Mouse (Mus musculus): ENCODE data around the gene Fmod. TPM values are rescaled to one million over a fixed set of nuclear protein-coding genes. Genes with fewer than 3 reads are reported as not detected.

Fmod gene
- polyA plus RNA-seq, 1 experiment = 0.23 TPM

- H3K79me2 ChIP-seq (ENCODE audit: control insufficient read depth, insufficient read depth) = no peaks in the 10 kb centered on the region
- no peak overlapping the region for H3K4me3 ChIP-seq
- peaks cover 69% of the 10 kb centered on the region for H3K27me3 ChIP-seq (ENCODE audit: control insufficient read depth, insufficient read depth, insufficient read length)
- no peak overlapping the region for H3K4me2 ChIP-seq (ENCODE audit: low read depth)
- no peaks in the 10 kb centered on the region for H3K36me3 ChIP-seq (ENCODE audit: control insufficient read depth, insufficient read depth)
- no peak overlapping the region for H3ac ChIP-seq (ENCODE audit: control insufficient read depth, insufficient read length)
- TF ChIP-seq TCF12 (IDR thresholded peaks at IDR 0.05; ENCODE audit: insufficient read depth, poor library complexity, severe bottlenecking) (no peak), E2F4 (IDR thresholded peaks at IDR 0.05; ENCODE audit: insufficient read depth) (no peak), USF1 (IDR thresholded peaks at IDR 0.05; ENCODE audit: low read depth) (no peak), MYOD1 (IDR thresholded peaks at IDR 0.05; ENCODE audit: control insufficient read depth in 1 of 3, insufficient read length in 2 of 3, low read depth in 2 of 3) (no peak)
Observed at GRCm38 (mm10) chr1:134024293-134024971, 12.6 kb upstream of the Fmod start.

GRCm38 (mm10) chr1:134025975-134026374 is 11.1 kb upstream of the Fmod start:
- no peak overlapping the region for H3ac ChIP-seq (ENCODE audit: control insufficient read depth, insufficient read length)
- peaks cover 56% of the 10 kb centered on the region for H3K27me3 ChIP-seq (ENCODE audit: control insufficient read depth, insufficient read depth, insufficient read length)
- TF ChIP-seq MYOG (IDR thresholded peaks at IDR 0.05; ENCODE audit: control insufficient read depth in 1 of 3, insufficient read depth in 1 of 3, insufficient read length in 2 of 3, low read depth in 2 of 3) = no peak
- TF ChIP-seq POLR2AphosphoS2 (IDR thresholded peaks at IDR 0.05; ENCODE audit: insufficient read length, low read depth) = no peak
- no peak for TF ChIP-seq REST (IDR thresholded peaks at IDR 0.05; ENCODE audit: insufficient read depth, insufficient read length)
- TF ChIP-seq TCF12 (IDR thresholded peaks at IDR 0.05; ENCODE audit: insufficient read depth, poor library complexity, severe bottlenecking) = no peak
- TF ChIP-seq SRF (IDR thresholded peaks at IDR 0.05; ENCODE audit: control insufficient read depth, insufficient read length, low read depth) = no peak
- no peak for TF ChIP-seq CEBPB (IDR thresholded peaks at IDR 0.05; ENCODE audit: insufficient read depth, poor library complexity, severe bottlenecking)
- no peak for TF ChIP-seq MAX (IDR thresholded peaks at IDR 0.05; ENCODE audit: low read depth)
- no peak for TF ChIP-seq USF1 (IDR thresholded peaks at IDR 0.05; ENCODE audit: low read depth)
- no peak for TF ChIP-seq E2F4 (IDR thresholded peaks at IDR 0.05; ENCODE audit: insufficient read depth)
- TF ChIP-seq MYOD1 (IDR thresholded peaks at IDR 0.05; ENCODE audit: control insufficient read depth in 1 of 3, insufficient read length in 2 of 3, low read depth in 2 of 3) = no peak
- TF ChIP-seq POLR2A (IDR thresholded peaks at IDR 0.05; ENCODE audit: insufficient read length, low read depth) = no peak
- H3K79me2 ChIP-seq (ENCODE audit: control insufficient read depth, insufficient read depth) = no peaks in the 10 kb centered on the region
- no peak overlapping the region for H3K4me3 ChIP-seq
- no peak overlapping the region for H3K4me2 ChIP-seq (ENCODE audit: low read depth)
- H3K36me3 ChIP-seq (ENCODE audit: control insufficient read depth, insufficient read depth) = no peaks in the 10 kb centered on the region

GRCm38 (mm10) chr1:134026741-134027140 is 10.3 kb upstream of the Fmod start:
- Histone ChIP-seq H3K4me2 (ENCODE audit: low read depth) (no peak overlapping the region), H3K79me2 (ENCODE audit: control insufficient read depth, insufficient read depth) (no peaks in the 10 kb centered on the region)

GRCm38 (mm10) chr1:134028161-134028846 is 8.8 kb upstream of the Fmod start:
- Histone ChIP-seq H3K27me3 (ENCODE audit: control insufficient read depth, insufficient read depth, insufficient read length) (peaks cover 51% of the 10 kb centered on the region), H3K79me2 (ENCODE audit: control insufficient read depth, insufficient read depth) (no peaks in the 10 kb centered on the region), H3K4me2 (ENCODE audit: low read depth) (no peak overlapping the region), H3K4me3 (no peak overlapping the region), H3K36me3 (ENCODE audit: control insufficient read depth, insufficient read depth) (no peaks in the 10 kb centered on the region), H3ac (ENCODE audit: control insufficient read depth, insufficient read length) (no peak overlapping the region)
- TF ChIP-seq MYOD1 (IDR thresholded peaks at IDR 0.05; ENCODE audit: control insufficient read depth in 1 of 3, insufficient read length in 2 of 3, low read depth in 2 of 3) (no peak), MYOG (IDR thresholded peaks at IDR 0.05; ENCODE audit: control insufficient read depth in 1 of 3, insufficient read depth in 1 of 3, insufficient read length in 2 of 3, low read depth in 2 of 3) (no peak), POLR2A (IDR thresholded peaks at IDR 0.05; ENCODE audit: insufficient read length, low read depth) (no peak), TCF3 (IDR thresholded peaks at IDR 0.05; ENCODE audit: insufficient read length, low read depth) (no peak), TCF12 (IDR thresholded peaks at IDR 0.05; ENCODE audit: insufficient read depth, poor library complexity, severe bottlenecking) (no peak), CEBPB (IDR thresholded peaks at IDR 0.05; ENCODE audit: insufficient read depth, poor library complexity, severe bottlenecking) (no peak)

More at GRCm38 (mm10) chr1:134026741-134027140, 10.3 kb upstream of the Fmod start:
- no peak overlapping the region for H3ac ChIP-seq (ENCODE audit: control insufficient read depth, insufficient read length)
- no peak for TF ChIP-seq E2F4 (IDR thresholded peaks at IDR 0.05; ENCODE audit: insufficient read depth)
- TF ChIP-seq CEBPB (IDR thresholded peaks at IDR 0.05; ENCODE audit: insufficient read depth, poor library complexity, severe bottlenecking) = no peak
- no peak for TF ChIP-seq REST (IDR thresholded peaks at IDR 0.05; ENCODE audit: insufficient read depth, insufficient read length)
- no peak for TF ChIP-seq TCF3 (IDR thresholded peaks at IDR 0.05; ENCODE audit: insufficient read length, low read depth)
- no peak for TF ChIP-seq POLR2AphosphoS2 (IDR thresholded peaks at IDR 0.05; ENCODE audit: insufficient read length, low read depth)
- no peak for TF ChIP-seq MYOD1 (IDR thresholded peaks at IDR 0.05; ENCODE audit: control insufficient read depth in 1 of 3, insufficient read length in 2 of 3, low read depth in 2 of 3)
- TF ChIP-seq SRF (IDR thresholded peaks at IDR 0.05; ENCODE audit: control insufficient read depth, insufficient read length, low read depth) = no peak
- no peak for TF ChIP-seq MYOG (IDR thresholded peaks at IDR 0.05; ENCODE audit: control insufficient read depth in 1 of 3, insufficient read depth in 1 of 3, insufficient read length in 2 of 3, low read depth in 2 of 3)
- no peak for TF ChIP-seq POLR2A (IDR thresholded peaks at IDR 0.05; ENCODE audit: insufficient read length, low read depth)
- TF ChIP-seq TCF12 (IDR thresholded peaks at IDR 0.05; ENCODE audit: insufficient read depth, poor library complexity, severe bottlenecking) = no peak
- no peak for TF ChIP-seq MAX (IDR thresholded peaks at IDR 0.05; ENCODE audit: low read depth)
- no peak overlapping the region for H3K4me3 ChIP-seq
- no peaks in the 10 kb centered on the region for H3K36me3 ChIP-seq (ENCODE audit: control insufficient read depth, insufficient read depth)
- H3K27me3 ChIP-seq (ENCODE audit: control insufficient read depth, insufficient read depth, insufficient read length) = peaks cover 55% of the 10 kb centered on the region

Data from myocyte (in vitro differentiated cells).